Mouse (Mus musculus) lung, postnatal 36 days (tissue): ENCODE results near the gene Ocm.

Experiments used
- DNase-seq: peaks from one replicate; pipeline ENCODE4 v3.0.0; 2022; ENCODE audit warnings: mixed read lengths

Ocm gene

DNA sequence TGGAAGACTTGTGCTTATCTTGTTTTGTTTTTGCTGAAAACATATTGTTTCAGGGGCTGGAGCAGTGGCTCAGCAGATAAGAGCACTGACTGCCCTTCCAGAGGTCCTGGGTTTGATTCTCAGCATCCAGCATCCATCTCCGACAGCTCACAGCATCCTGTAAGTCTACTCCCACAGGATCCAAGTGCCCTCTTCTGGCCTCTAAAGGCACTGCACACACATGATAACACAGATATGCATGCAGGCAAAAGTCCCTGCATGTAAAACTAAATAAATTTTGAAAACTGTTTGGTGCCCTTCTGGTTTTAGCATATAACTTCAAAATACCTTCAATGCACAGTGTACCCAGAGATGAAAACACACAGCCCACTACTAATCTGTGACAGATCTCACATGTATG is 27.1 kb downstream of the Ocm start:
- DNase-seq = peak; percentile 35

DNA sequence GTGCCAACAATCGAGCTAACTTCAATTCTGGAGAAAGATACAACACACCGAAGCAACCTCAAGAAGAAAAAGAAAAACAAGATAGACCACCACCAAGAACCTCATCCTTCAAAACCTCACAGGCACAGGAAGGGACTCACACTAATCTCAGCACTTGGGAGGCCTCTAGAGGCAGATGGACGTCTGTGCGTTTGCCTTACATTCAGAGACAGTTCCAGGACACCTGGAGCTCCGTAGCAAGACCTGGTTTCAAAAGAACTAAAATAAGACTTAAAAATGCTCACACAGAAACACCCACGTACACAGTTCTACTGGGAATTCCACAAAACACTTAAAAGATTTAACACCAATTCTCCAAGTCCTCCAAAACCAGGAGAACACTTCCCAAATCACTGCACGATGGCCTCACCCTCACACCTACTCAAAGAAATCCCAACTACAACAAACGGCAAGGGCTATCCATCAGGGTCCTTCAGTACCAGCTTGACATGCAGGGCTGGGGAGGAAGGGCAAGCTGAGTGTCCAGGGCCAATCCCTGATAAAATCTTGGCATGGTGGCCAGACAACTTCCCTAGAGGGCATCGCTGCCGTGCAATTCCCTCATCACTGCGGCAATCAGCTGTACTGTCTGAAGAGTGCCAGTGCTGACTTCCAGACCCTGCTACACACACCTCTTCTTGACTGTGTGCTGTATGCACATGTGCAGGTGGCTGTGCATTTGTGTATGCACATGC is 31.7 kb downstream of the Ocm start:
- DNase-seq = peak; percentile 22

DNA sequence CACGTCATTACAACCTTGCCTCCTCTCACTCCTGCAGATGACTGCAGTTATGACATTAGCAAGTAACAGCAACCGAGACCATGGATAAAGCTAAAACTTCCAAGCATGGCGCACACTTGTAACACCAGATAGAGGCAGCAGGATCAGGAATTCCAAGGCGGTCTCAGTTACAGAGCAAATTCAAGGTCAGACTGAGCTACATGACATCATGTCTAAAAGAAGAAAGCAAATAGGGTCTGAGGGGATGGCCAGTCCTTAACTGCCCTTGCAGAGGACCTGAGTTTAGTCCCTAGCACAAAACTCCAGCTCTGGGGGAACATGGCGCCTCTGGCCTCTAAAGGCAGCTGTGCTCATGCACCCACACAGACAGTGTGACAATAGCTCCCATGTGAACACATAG is 32.6 kb downstream of the Ocm start:
- DNase-seq = no peak

DNA sequence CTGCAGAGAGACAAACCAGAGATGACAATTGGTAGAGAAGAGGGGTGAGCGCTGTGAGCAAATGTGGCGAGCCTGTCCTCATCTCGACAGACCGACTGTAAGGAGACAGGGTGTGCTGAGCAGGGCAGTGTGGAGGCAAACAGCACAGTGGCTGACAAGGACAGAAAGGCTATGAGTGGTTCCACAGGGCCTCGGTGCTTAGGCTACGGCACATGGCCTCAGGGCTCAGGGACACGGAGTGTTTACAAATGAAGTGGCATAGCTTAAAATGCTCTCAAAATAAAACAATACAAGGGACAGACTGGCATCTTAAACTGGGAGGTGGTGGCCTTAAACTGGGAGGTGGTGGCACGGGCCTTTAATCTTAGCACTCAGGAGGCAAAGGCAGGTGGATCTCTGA is 33.2 kb downstream of the Ocm start:
- peak; percentile 52 for DNase-seq

DNA sequence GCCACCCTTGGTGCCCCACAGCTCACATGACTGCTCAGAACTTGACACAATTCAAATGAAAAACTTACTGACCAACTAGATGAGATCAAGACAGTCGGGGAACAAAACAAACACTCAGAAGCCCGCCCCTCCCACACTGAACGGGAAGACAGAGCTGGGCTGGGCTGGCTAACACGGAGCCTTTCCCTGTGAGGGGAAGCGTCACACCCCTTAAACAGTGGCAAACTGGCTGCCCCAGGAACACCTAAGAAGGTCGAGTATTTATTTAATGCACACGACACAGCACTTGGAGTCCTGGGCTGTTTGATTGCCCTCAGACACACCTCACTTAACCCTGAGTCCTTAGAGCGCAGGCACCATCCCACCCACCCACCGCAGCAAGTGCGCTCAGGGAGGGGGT is 33.8 kb downstream of the Ocm start:
- DNase-seq = peak; percentile 93

DNA sequence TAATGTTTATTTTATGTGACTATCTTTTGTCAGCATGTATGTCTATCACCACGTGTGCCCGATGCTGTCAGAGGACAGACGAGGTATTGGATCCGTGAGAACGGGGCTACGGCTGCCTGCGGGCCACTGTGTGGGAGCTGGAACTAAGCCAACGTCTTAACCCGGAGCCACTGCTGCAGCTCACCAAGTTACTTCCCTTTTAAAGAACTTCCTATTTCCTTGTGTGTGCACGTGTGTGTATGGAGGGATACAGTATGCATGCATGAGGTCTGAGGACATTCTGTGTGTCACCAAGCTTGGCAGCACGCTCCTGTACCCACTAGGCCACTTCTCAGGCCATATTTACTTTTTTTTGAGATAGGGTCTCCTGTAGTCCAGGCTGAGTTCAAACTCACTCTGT is 36.4 kb downstream of the Ocm start:
- no peak for DNase-seq

DNA sequence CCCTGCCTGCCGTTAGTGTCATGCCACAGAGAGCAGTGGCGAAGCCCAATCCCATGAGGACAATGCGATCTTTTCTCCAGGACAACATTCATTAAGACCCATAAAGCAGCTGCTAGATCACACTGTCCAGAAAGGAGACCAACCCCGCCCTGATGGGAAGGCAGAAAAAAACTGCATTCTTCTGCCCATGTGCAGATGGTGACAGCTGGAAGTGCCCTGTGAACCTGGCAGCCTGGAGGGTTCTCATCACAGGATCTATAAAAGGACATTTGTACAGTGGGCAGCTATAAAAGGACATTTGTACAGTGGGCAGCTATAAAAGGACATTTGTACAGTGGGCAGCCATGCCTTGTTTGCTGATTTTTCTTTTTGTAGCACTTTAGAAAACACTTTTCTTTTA is 37.4 kb downstream of the Ocm start:
- DNase-seq = no peak

DNA sequence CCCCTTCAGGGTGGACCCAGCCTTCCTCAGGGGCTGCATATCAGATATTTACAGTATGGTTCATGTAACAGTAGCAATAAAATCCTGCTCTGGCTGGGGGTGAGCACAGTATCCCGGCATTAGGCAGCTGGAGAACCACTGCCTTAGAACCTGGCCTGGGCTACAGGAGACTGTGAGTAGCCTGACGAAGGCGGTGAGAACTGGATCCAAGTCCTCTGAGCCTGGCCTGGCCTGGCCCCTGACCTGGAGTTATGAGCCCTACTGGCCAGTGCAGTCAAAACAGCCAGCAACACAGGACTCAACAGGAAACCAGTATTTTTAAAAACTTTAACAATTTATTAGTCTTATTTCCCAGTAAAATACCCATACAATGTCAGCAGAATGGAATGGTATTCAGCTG is 38.9 kb downstream of the Ocm start:
- DNase-seq = no peak

DNA sequence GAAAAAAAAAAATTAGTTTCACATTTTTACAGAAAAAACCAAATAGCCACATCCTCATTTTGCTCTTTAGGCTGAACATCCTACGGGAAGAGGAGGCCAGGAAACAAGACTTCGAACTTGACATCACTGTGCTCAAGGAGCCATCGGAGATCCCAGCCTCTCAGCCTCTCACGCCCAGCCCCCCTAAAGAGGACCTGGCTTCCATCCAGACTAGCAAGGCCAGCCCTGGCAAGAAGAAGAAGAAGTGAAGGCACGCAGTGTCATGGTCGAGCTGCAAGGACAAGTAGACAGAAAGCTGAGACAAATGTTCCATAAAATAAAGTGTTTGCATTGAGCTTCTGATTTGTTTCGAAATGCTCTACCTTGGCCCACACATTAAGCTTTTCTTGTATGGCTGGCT is 41.1 kb downstream of the Ocm start:
- no peak for DNase-seq

DNA sequence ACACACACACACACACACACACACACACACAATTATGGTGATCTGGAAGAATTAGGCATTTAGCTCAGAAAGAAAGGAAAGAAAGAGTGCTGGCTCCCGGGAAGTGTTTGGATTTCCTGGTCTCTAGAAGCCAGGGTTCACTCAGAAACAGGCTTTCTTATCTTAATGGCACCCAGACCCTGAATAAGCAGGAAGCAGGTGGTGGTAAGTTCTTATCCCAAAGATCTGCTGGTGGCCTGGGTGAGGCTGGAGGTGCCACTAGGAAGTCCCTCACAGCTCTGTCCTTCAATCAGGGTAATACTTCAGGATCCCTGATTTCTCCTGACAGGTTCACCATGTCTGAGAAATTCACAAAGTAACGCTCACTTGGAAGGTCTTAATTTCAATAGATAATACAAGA is 44.1 kb downstream of the Ocm start:
- no peak for DNase-seq

DNA sequence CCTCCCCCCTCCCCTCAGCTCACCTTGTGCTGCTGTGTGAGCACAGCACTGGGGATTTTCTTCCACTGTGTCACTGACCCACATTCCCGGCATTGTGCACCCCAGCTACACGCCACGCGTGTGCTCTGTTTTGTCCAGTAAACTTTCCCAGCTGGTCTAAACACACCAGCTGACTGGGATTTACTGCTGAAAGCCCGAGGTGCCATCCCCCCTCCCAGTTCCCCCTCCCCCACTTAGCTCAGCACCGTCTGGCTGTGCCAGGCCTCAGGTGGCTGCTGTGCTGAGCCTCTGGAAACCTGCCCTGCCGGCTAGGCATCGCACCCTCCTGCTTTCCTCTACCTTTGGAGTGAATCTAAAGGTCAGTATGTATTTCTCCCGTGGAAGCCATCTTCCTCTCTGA is 45.6 kb downstream of the Ocm start:
- no peak for DNase-seq

DNA sequence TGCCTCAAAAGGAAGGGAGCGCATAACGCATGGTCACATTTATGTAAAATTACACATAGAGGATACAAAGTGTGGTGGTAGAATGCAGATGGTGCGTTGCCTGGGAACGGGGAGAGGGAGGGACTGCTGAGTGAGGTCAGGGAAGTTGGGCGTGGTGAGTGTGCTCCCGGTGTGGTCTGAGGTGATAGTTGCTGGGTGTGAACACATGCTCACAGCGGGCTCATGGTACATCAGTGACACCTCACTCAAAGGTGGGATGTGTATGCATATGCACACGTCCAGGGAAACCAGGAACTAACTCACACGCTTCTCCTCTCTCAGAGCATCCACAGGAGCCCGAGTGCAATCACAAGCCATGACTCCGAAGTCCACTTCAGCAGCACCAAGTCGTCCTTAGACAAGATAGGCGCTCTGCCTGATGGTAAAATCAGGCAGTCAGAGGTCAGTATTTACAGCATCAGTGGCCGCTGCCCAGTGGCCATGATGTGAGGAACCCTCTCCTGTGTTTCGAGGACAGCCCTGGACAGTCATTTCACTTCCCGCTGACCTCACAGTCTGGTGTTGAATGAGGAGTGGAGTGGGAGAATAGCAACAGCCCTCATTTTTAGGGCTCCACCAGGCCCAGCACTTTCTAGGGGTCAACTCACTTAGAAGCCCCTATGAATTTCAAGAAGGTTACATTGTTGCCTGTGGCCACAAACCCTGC is 49.6 kb downstream of the Ocm start:
- no peak for DNase-seq

DNA sequence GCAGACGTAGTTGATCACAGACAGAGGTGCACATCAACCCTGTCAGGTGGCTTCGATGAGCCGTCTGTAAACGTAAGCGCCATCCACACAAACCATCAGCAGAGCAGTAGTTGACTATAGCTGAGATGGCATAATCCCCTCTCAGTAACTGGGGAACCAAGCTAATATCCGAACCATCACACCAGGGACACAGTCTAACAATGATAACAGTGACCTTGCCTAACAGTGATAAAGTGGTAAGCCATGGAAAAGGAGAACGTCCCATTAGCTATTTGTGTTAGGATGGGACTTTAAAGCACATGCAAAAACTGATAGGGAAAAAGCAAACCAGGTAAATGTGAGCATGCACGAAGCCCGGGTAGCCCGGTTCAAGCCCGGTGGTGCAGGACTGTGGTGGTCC is 50.2 kb downstream of the Ocm start:
- no peak for DNase-seq

DNA sequence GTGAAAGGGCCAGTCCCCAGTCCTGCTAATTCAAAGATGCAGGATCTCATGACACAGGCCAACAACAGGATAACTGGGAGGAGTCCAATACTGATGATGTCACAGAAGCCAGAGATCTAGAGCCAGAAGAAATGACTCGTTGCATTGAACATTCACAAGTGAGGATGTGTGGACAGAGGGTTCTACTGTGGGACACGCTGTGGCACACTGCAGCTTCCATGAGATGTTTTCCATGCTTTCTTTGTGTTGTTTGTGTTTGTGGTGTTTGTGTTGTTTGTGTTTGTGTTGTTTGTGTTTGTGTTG is 50.9 kb downstream of the Ocm start:
- no peak for DNase-seq

DNA sequence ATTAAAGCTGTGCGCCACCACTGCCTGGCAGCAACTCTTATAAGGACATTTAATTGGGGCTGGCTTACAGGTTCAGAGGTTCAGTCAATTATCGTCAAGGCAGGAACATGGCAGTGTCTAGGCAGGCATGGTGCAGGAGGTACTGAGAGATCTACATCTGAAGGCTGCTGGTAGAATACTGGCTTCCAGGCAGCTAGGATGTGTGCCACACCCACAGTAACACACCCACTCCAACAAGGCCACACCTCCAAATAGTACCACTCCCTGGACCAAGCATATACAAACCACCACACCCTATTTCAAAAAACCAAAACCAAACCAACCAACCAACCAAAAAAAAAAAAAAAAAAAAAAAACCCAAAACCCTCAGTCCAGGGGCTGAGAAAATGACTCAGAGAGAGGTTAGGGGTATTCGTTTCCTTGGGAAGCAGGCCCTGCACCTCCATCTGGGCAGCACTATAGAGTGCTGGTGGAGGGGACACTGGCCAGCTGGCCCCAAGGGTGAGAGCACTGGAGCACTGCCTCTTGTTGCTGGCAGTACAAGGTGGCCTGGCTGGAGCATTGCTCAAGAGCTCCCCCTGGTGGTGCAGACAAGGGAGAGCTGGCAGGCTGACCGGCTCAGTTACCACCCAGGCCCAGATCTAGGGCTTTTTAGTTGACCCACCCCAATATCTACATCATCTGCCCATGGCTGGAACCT is 51.4 kb downstream of the Ocm start:
- DNase-seq = peak; percentile 70

DNA sequence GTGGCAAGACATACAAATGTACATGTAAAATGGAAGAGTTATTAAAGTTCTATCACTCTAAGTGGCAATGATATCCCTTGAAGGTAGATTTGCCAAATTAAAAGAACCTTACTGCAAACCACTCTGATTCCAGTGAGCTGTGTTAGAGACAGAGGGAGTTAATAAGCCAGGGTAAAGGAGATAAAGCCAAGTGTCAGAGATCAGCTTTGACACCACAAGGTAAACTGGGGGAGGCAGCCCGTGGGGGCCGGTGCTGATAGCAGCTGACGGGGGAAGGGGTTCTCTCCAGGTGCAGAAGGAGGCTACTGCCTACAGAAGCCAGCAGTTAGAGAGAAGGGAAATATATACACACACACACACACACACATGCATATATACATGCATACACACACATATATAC is 53.8 kb downstream of the Ocm start:
- DNase-seq = no peak
